Mouse (Mus musculus) midbrain, embryonic 14.5 days (tissue): ENCODE results near the gene Tldc1. TPM values are rescaled to one million over a fixed set of nuclear protein-coding genes. Genes with fewer than 3 reads are reported as not detected.

Experiments used
- ATAC-seq: fragments of 200-750 bp; cut with Nextera tagmentation; 2 replicates; pipeline ENCODE4 v1.8.0; 2017; ENCODE audit warnings: moderate number of reproducible peaks, moderate library complexity; ENCODE audit not compliant: low FRiP score, low TSS enrichment
- DNase-seq: peaks from one replicate; pipeline ENCODE4 v3.0.0-alpha.2; 2015
- H3K27ac ChIP-seq: fragments of 300-500 bp; sonication (generic); replicated peaks from 2 replicates; pipeline ENCODE4 v1.5.1; 2014; ENCODE audit warnings: mild to moderate bottlenecking, low read depth, low read length, moderate library complexity
- H3K27me3 ChIP-seq: fragments of 300-500 bp; sonication (generic); 2 replicates; pipeline ENCODE4 v1.6.1; 2014; ENCODE audit warnings: low read length, control low read depth, mixed read lengths; ENCODE audit not compliant: control insufficient read depth, insufficient read depth
- H3K36me3 ChIP-seq: fragments of 300-500 bp; sonication (generic); 2 replicates; pipeline ENCODE4 v1.6.1; 2014; ENCODE audit warnings: low read length, control low read depth; ENCODE audit not compliant: control insufficient read depth, insufficient read depth
- H3K4me1 ChIP-seq: fragments of 300-500 bp; sonication (generic); 2 replicates; pipeline ENCODE4 v1.6.1; 2014; ENCODE audit warnings: mild to moderate bottlenecking, antibody characterized with exemption, low read length, control low read depth; ENCODE audit not compliant: control insufficient read depth, insufficient read depth
- H3K4me2 ChIP-seq: fragments of 300-500 bp; sonication (generic); 2 replicates; pipeline ENCODE4 v1.6.1; 2014; ENCODE audit warnings: mild to moderate bottlenecking, low read length, moderate library complexity
- H3K4me3 ChIP-seq: fragments of 300-500 bp; sonication (generic); replicated peaks from 2 replicates; pipeline ENCODE4 v1.5.1; 2014; ENCODE audit warnings: low read depth, low read length
- H3K9ac ChIP-seq: fragments of 300-500 bp; sonication (generic); replicated peaks from 2 replicates; pipeline ENCODE4 v1.6.1; 2014; ENCODE audit warnings: mild to moderate bottlenecking, low read length, moderate library complexity
- H3K9me3 ChIP-seq: fragments of 300-500 bp; sonication (generic); 2 replicates; pipeline ENCODE4 v1.6.1; 2016; ENCODE audit warnings: low read length, control low read depth, mixed read lengths; ENCODE audit not compliant: control insufficient read depth
- WGBS: fragments of 180-500 bp; shearing (Covaris S2); extraction: QIAGEN DNeasy Blood & Tissue Kit; methylation state at CpG from one replicate; pipeline ENCODE4 v1.1.7; 2014; 5-methylcytosine and 5-hydroxymethylcytosine counted together
- polyA plus RNA-seq: library from polyadenylated mRNA; unstranded; fragments of >200 nt; fragmentation: Nextera tagmentation; extraction: Ambion mirVana; gene quantifications from 2 replicates; pipeline ENCODE4 v1.2.1, GENCODE M21; 2014

The Tldc1 gene
- polyA plus RNA-seq, 1 experiment from 2014 or later: 5.8 TPM

GRCm38 (mm10) chr8:119794689-119795088 lies 16.5 kb upstream of the Tldc1 start:
- Histone ChIP-seq H3K9ac (no peak overlapping the region), H3K9me3 (no peaks in the 10 kb centered on the region), H3K4me3 (no peak overlapping the region), H3K4me1 (peaks cover 31% of the 10 kb centered on the region), H3K27me3 (no peaks in the 10 kb centered on the region), H3K27ac (no peak overlapping the region), H3K4me2 (no peak overlapping the region), H3K36me3 (no peaks in the 10 kb centered on the region)
- no peak for DNase-seq
- 44% methylated on average over 7 of the region's 7 CpGs for WGBS
- no peak for ATAC-seq

DNA sequence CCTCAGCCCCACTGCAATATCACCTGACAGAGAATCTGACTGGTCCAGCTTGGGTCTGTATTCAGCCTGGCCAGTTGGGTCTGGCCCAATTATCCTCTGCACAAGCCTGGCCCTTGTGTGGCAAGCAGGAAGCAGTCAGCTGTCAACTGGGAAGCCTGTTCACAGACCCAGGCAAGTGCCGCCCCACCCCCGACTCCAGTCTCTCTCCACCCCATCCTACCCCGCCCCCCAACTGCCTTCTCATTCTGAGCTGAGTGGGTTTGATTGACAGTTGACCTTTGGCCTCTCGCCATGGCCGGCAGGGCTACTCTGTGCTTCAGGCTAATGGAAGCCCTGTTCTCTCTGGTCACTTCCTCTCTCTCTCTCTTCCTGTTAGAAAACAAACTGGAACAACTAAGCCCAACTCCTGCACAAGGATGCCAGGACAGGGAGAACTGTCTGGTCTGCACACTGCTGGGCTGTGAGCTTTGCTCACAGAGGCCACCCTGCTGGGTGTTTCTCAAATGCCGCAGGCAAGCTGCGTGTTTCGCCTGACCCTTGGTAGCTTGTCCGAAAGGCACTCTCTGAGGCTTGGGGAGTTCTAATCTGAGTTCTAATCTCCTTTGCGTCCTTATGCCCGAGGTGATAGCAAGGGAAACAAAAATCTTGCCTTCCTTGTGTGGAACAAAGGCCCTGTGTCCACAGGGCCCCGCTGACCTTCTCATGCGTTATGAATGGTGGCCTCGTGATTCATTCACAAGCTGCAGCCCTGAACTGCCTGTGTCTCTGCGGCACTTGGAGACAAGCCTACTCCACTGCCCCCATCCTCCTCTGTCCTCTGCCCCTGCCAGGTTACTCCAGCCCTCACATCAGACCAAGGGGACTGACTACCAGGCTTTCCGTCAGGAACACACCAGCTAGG lies 13.8 kb upstream of the Tldc1 start:
- H3K27me3 ChIP-seq: no peaks in the 10 kb centered on the region
- no peak overlapping the region for H3K4me2 ChIP-seq
- H3K9ac ChIP-seq: no peak overlapping the region
- H3K4me1 ChIP-seq: peaks cover 18% of the 10 kb centered on the region
- 7% methylated on average over 16 of the region's 16 CpGs for WGBS
- no peak overlapping the region for H3K4me3 ChIP-seq
- peak; percentile 55 for ATAC-seq
- DNase-seq: peak; percentile 47
- no peaks in the 10 kb centered on the region for H3K36me3 ChIP-seq
- H3K27ac ChIP-seq: peak overlapping the region; percentile 32; the same call in 1 of the 2 replicates
- no peaks in the 10 kb centered on the region for H3K9me3 ChIP-seq

DNA sequence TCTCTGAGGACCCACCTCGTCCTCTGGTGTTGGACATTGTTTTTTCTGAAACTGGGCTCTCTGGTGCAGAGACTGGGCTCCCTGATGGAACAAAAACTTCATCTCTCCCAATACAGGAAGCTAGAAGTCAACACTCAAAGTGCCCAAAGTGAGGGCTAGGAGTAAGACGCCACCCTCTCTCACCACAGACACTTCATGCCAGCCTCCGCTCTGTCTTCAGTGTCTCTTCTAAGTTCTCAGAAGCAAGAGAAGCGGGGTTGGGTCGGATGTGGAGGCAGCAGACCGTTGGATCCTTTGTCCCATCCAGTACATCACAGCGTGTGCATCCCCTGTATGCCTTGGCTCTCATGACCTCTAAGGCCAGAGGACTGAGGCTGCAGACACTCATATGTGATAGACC lies 11.4 kb upstream of the Tldc1 start:
- Histone ChIP-seq H3K36me3 (no peaks in the 10 kb centered on the region), H3K27me3 (no peaks in the 10 kb centered on the region), H3K4me2 (no peak overlapping the region), H3K27ac (no peak overlapping the region), H3K4me1 (peaks cover 21% of the 10 kb centered on the region), H3K9ac (no peak overlapping the region), H3K9me3 (no peaks in the 10 kb centered on the region), H3K4me3 (no peak overlapping the region)
- WGBS: 74% methylated on average over 7 of the region's 7 CpGs
- DNase-seq: no peak
- ATAC-seq: no peak

DNA sequence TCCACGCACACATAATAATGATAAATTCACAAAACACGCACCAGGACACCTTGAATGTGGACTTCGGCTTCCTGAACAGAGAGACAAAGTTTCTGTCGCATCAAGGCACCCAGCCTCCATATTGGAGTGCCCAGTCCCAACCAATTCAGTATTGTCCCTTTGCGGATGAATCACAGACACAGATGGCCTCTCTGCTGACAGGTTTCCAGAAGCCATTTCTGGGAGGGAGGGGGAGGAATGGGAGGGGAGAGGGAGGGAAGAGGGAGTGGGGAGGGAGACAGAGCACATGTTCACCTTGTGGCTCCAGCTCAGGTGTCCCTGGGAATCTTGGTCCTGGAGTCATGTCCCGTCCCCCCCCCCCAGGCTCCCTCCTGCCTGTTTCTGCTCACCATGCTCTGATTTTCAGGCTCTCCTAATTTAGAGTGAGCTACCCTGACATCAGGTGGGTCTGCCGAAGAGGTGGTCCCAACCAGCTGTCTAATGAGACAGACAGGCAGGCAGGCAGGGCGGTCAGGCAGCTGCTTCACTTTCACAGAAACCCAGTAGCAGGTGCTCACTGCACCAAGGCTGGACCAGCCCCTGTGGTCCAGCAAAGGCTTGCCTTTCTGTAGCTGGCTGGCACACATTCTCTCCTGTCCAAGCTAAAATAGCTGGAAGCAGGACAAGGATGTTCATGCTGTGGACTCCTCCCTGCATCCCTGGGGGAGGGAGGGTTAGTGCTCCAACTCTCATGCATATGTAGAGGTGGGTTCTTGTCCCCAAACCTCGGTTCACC lies 10.6 kb upstream of the Tldc1 start:
- Histone ChIP-seq H3K27me3 (no peaks in the 10 kb centered on the region), H3K36me3 (no peaks in the 10 kb centered on the region), H3K9ac (0 out of 2 replicates have a peak overlapping the region, but pooled peaks have one; percentile 3), H3K27ac (no peak overlapping the region), H3K4me2 (no peak overlapping the region), H3K4me3 (no peak overlapping the region), H3K9me3 (no peaks in the 10 kb centered on the region), H3K4me1 (peaks cover 21% of the 10 kb centered on the region)
- WGBS: 73% methylated on average over 9 of the region's 9 CpGs
- ATAC-seq (no peak), DNase-seq (no peak)

GRCm38 (mm10) chr8:119787341-119787740 lies 9.1 kb upstream of the Tldc1 start:
- Histone ChIP-seq H3K9ac (no peak overlapping the region), H3K4me1 (peaks cover 18% of the 10 kb centered on the region), H3K27me3 (no peaks in the 10 kb centered on the region), H3K36me3 (no peaks in the 10 kb centered on the region), H3K4me2 (no peak overlapping the region), H3K27ac (no peak overlapping the region), H3K9me3 (no peaks in the 10 kb centered on the region), H3K4me3 (no peak overlapping the region)
- ATAC-seq: no peak
- no peak for DNase-seq
- WGBS: 61% methylated on average over 4 of the region's 4 CpGs

- no peaks in the 10 kb centered on the region for H3K27me3 ChIP-seq
- no peak overlapping the region for H3K4me2 ChIP-seq
- DNase-seq (no peak), ATAC-seq (no peak)
- H3K9ac ChIP-seq: no peak overlapping the region
- H3K9me3 ChIP-seq: no peaks in the 10 kb centered on the region
- WGBS: 89% methylated on average over 3 of the region's 3 CpGs
- peaks cover 14% of the 10 kb centered on the region for H3K4me1 ChIP-seq
- no peak overlapping the region for H3K4me3 ChIP-seq
- H3K27ac ChIP-seq: no peak overlapping the region
- H3K36me3 ChIP-seq: no peaks in the 10 kb centered on the region
Observed at GRCm38 (mm10) chr8:119786871-119787270, 8.7 kb upstream of the Tldc1 start.

DNA sequence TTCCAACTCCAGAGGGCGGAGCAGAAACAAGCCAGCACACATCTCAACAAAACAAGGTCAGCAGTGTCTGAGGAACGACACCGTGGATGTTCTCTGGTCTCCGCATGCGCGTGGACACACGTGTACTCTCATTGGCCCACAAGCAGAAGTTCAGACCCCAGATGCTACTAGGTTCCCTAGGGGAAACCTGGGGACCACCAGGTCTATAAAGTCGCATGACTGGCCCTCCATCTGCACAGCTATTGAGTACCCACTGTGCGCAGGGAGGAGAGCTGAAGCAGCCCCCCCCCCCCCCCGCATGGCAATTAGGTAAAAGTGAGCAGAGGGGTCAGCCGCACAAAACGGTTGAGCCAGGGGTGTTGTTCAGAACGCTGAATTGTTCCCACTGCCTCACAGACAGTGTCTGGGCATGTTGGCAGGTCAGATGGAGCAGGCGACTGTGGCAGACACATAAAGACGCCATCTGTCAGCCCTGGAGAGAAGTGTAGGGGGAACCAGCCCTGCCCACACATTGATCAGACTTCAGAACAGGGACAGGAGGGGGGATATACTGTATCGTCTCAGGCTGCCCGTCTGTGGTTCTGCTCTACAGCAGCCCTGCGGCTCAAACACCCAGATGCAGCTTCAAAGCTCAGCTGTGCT lies 7.7 kb upstream of the Tldc1 start:
- Histone ChIP-seq H3K27ac (no peak overlapping the region; the same call in 1 of the 2 replicates), H3K9me3 (no peaks in the 10 kb centered on the region), H3K4me1 (peaks cover 4% of the 10 kb centered on the region; the same call in 1 of the 2 replicates), H3K36me3 (no peaks in the 10 kb centered on the region), H3K27me3 (no peaks in the 10 kb centered on the region), H3K9ac (no peak overlapping the region), H3K4me2 (no peak overlapping the region), H3K4me3 (no peak overlapping the region)
- peak; percentile 67 for ATAC-seq
- DNase-seq: peak; percentile 23
- WGBS: 38% methylated on average over 18 of the region's 18 CpGs

- no peaks in the 10 kb centered on the region for H3K27me3 ChIP-seq
- no peak overlapping the region for H3K27ac ChIP-seq
- no peaks in the 10 kb centered on the region for H3K36me3 ChIP-seq
- WGBS: 54% methylated on average over 7 of the region's 7 CpGs
- H3K4me2 ChIP-seq: no peak overlapping the region
- H3K4me3 ChIP-seq: no peak overlapping the region
- 0 out of 2 replicates have a peak, but pooled peaks cover 2% of the 10 kb centered on the region for H3K4me1 ChIP-seq
- ATAC-seq (no peak), DNase-seq (no peak)
- no peak overlapping the region for H3K9ac ChIP-seq
- no peaks in the 10 kb centered on the region for H3K9me3 ChIP-seq
Observed at GRCm38 (mm10) chr8:119784676-119785075, 6.5 kb upstream of the Tldc1 start.
